Mouse (Mus musculus): ENCODE data around the gene Vps54.
"Not testable (repeated sequence)": the region's sequence is repeated elsewhere in the genome, so short reads cannot be mapped to it uniquely, and the experiment has no call there.

Gene Vps54
- long read RNA-seq, experiment 1, partial matches to known transcripts, result 4 of 9 reads
- long read RNA-seq, experiment 1, other reads (novel, unspliced or antisense), result 2 of 9 reads
- long read RNA-seq, experiment 2, partial matches to known transcripts, result 4 of 5 reads
- long read RNA-seq, experiment 2, other reads (novel, unspliced or antisense), result 0 of 5 reads

GRCm38 (mm10) chr11:21239021-21239661, at the start of gene Vps54:
Gene Vps54, plus strand, starts transcription at chr11:21239281.
- intact Hi-C loops (cut with DNase I), result no loop called here

DNA sequence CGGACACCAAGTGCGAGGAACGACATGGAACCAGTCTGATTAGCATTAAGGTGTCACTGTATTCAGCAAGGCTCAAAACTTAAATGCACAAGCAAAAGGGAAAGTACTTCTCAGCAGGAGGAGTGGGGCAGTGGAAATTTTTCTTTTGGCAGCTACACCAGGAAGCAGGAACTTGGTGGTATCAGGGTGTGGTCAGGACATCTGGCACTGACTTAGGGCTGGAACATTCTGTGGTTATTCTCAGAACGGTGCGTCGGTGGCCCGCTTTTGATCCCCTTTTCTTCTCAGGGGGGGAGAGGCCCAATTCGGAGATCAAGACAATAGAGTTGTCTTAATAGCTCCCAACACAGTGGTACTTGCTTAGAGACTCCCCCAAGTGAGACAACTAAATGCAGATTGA, 47.3 kb upstream of the Vps54 start:
- intact Hi-C loops (cut with DNase I), result not testable (repeated sequence)

DNA sequence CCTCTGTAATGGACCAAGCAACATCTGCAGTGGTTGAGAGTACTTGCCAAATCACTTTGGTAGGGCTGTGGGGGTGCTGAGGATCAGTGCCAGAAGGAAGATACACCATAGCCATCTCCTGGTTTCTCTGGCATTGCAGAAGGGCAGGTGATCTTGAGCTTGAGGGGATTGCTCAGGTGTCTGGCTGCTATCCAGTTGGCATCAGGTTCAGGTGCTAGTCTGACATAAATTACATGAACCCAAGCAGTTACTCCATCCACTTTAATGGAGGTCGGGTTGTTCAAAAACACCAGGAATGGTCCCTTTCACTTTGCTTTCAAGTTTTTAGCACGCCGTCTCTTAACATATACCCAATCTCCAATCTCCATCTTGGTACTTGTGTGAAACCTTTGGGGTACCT, 44.2 kb upstream of the Vps54 start:
- intact Hi-C loops (cut with DNase I), result no loop called here

DNA sequence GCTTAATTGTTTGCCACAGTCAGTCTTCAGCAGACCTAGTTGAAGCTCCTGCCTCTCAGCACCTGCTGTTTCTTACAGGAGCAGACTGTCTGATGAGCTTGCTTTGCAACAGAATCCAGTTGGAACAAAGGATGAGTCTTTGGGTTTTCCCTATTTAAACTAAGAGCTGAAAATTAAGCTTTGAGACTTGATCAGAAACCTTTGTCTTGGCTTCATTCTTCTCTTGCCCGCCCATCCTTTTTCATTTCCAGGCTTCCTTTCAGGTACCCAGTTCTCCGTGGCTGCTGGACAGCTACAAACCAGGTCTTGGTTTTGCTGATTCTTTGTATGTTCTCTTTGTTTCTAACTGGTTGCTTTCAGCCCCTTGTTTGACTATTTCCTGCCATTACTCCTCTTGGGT, 30.0 kb upstream of the Vps54 start:
- intact Hi-C loops (cut with DNase I), result no loop called here

- intact Hi-C loops (cut with DNase I), result not testable (repeated sequence)
These were observed 29.4 kb upstream of the Vps54 start for GRCm38 (mm10) chr11:21209701-21210100.

DNA sequence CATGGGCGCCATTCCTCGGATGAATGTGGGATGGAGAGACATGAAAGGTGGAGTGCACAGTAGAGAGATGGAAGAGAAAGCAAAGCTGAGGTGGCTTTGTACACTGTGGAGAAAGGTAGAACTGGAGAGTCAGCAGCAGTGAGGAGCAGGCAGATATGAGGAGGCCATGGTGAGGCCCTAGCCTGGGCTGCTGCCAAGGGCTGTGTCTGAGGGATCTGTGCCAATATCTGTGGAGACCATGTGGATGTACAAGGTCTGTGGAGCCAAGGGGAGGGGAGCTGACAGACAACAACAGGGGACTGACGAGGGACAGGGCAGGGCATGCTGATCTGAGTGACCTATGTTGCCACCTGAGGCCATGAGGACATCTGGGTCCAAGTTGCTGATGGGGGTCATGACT, 21.7 kb upstream of the Vps54 start:
- intact Hi-C loops (cut with DNase I), result no loop called here

DNA sequence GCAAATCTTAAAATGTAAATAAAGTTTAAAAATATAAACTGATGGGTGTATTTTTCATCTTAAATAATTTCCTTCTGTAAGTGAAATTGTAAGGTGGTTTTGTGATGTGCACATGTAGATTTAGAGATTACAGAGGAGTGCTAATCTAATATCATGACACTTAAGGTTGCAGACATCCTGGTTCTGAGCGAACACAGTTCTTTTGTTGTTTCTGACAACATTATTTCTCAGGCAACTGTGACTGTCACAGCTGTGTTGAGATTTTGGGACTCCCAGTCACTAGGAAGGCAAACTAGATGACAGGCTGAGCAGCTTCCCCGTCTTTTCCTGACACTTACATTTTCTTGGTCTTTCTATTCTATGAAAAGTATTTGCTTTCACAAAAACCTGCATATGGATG, 19.8 kb upstream of the Vps54 start:
- intact Hi-C loops (cut with DNase I), result no loop called here

DNA sequence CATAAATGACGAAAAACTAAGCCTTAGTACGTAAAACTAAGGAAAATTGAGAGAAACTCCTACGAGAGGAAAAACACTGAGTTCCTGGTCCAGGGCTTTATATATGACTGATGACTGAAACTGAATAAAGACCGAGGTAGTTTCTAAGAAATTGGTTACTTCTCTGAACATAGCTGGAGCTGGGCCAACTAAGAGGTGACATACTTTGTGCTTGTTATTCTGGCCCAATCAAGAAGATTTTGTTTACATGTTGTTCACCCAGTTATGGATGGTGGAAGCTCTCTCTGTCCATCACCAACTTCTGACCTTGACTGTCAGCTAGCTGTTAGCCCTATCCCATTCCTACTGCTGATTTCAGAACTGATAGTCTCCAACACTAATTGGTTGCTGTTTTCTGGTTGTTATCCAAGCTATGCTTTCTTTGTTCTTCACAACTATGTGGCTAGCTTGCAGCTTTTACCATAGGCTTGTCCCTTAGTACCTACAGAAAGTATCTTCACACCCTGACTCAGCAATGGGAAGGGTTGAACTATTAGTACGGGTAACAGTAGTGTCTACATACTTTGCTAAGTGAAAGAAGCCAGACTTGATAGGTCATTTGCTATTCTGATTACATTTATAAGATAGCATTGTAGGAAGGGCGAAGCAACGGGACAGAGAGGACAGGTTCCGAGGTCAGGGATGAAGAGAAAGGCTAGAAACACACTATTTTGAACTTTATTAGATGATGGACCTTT, 19.1 kb upstream of the Vps54 start:
- intact Hi-C loops (cut with DNase I), result no loop called here

- intact Hi-C loops (cut with DNase I), result no loop called here
These were observed 18.3 kb upstream of the Vps54 start for GRCm38 (mm10) chr11:21220754-21221153.

DNA sequence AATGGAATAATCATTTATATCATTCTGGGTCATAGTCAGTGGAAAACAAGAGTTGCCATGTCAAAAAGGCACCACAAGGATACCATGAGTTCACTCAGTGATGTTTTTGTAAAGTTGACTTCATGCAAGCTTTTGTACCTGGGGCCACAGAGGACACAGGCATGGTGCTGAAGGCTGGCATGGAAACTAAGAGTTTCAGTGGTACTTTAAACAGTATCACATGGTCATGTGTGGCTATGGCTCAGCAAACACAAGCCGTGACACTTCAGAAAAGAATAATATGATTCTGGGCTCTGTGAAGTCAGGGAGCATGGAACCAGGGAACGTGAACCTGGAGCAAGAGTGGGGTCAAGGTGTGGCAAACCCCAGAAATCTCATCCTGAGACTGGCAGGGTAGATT, 17.7 kb upstream of the Vps54 start:
- intact Hi-C loops (cut with DNase I), result no loop called here

DNA sequence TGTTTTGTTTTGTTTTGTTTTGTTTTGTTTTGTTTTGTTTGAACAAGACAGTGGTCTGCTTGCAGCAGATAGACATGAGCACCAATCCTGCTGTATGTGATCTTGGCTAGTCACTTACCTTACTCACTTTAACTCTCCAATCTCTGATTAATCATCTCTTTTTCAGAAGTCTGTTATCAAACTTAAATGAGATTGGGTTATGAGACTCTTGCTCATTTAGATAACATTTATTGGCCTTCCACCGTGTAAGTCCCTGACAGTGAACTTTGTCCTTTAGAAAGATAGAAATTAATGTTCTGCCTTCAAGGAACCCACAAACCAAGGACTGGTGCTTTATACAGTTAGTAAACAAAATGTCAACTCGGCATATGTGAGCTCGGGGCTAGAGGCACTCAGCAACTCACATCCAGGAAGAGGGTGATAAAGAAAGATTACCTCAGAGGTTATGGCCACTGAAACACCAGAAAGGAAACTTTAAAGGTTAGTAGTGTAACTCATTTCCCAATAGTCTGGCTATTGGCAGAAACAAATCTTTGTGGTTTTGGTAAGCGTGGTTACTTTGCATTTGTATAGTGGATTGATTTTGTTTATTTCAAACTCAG, 16.4 kb upstream of the Vps54 start:
- intact Hi-C loops (cut with DNase I), result no loop called here

DNA sequence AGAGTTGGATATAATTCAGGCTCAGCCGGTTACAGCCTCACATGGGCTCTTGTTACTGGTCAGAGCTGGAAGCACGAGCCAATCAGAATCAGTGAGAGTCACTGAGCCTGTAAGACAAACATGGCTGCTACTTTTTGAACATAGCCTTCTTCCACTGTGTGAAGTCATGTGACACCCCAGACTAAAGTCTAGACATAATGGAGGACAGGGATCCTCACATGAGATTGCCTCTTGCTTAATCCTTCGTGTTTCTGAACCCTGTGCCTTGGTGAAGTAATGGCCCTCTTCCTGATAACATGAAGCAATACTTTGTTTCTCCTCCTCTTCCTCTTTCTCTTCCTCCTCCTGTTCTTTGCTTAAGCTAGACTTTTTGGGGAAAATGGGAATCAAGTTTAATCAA, 15.5 kb upstream of the Vps54 start:
- intact Hi-C loops (cut with DNase I), result no loop called here

- intact Hi-C loops (cut with DNase I), result no loop called here
These were observed 15.0 kb upstream of the Vps54 start for GRCm38 (mm10) chr11:21224041-21224440.

GRCm38 (mm10) chr11:21224446-21224845, 14.6 kb upstream of the Vps54 start:
- intact Hi-C loops (cut with DNase I), result no loop called here

- intact Hi-C loops (cut with DNase I), result no loop called here
These were observed 14.1 kb upstream of the Vps54 start for GRCm38 (mm10) chr11:21224983-21225382.

GRCm38 (mm10) chr11:21235381-21235780, 3.7 kb upstream of the Vps54 start:
- intact Hi-C loops (cut with DNase I), result no loop called here

DNA sequence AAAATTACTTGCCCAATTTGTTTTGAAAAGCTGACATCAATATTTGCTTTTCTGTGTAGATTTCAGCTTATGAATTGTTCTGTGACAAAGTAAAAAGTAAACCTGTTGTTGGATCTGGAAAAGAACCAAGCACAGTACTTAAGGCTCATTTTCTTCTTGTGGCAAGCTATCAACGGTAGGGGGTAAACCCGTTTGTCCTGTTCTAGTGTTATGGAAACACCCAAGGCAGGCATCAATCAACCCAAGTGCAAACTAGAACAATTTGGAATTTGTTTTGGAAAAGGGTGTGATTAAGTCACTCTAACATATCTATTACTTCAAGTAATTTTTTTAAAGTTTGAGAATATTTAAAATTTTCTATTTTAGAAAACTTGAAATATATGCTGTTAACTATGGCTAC, 3.3 kb upstream of the Vps54 start:
- intact Hi-C loops (cut with DNase I), result no loop called here

DNA sequence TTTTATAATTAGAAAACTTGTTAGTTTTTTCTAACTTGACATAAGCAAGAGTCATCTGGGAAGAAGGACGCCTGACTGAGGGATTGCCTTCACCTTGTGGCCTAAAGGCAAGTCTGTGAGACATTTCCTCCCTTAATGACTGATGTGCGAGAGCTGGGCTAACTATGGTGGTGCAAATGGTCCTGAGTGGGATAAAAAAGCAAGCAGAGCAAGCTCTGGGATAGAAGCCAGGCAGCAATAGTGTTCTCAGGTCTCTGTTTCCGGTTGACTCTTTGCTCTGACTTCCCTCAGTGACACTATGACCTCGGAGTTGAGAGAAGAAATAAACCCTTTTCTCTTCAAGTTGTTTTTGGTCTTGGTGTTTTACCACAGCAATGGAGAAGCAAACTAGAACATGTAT, 2.1 kb upstream of the Vps54 start:
- intact Hi-C loops (cut with DNase I), result no loop called here

DNA sequence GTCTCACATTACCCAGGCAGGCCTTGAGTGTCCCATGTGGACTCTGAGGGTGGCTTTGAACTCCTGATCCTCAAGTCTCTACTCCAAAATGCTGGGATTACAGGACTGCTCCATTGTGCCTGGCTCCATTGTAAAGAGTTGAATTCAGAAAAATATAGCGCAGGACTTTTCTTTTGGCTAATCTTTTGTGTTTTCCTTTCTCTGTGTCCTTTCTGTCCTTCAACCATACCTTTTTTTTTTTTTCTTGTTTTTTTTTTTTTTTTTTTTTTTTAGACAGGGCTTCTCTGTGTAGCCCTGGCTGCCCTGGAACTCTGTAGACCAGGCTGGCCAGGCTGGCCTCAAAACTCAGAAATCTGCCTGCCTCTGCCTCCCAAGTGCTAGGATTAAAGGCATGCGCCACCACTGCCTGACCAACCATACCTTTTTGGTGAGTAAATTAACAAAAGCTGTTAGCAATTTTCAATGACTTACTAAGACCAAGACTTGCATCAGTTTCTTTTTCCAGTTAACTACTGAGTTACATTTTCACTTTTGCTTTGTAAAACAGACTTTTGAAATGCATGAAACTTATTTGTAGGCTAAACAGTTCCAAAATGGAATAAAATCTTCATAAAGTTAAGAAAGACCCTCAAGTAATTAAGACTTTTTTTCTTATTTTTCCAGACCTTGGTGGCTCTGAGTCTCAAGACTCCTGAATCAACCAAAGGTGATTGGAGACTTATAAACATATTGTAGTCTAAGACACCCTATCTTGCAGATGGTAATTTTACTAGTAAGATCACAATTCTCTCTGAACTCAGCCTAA, 1.4 kb upstream of the Vps54 start:
- intact Hi-C loops (cut with DNase I), result no loop called here

DNA sequence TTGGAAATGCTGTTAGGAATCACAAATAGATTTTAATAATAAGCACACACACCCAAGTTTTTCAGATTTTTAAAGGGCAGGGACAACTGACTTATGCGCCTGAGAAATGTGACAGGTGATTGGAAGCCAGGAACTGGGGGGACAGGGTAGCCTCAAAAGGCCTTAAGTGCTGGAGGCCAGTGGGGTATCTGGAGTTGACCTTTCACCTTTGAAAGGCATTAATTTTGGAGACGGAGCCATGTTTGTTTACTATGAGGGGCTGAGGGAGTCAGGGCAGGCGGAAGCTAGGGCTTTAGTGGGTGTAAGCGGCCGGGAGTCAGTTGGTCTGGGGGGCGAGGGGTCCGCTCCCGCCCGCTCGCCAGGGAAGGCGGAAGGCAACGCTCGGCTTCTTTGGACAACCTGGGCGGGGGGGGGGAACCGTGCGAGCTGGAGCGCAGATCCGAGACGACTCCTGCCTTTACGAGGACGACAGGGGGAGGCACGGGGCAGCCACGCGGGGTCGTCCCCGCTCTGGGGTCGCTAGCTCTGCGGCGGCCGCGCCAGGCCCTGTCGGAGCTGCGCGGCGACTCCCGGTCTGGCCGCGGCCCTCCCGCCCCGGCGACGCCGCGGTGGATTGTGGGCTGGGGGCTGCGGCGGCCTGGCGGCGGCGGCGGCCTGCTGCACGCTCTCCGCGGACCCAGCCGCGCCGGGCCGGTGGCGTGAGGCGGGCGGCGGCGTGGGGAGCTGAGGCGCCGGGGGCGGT, 631 bp upstream of the Vps54 start:
- intact Hi-C loops (cut with DNase I), result no loop called here

Data from adrenal gland (tissue).